Mouse (Mus musculus): ENCODE data around the gene H2-DMb1.
A peak's percentile ranks its signal among the peaks of the same experiment; 100 is the strongest.
"Not testable (repeated sequence)": the region's sequence is repeated elsewhere in the genome, so short reads cannot be mapped to it uniquely, and the experiment has no call there.

H2-DMb1 gene

DNA sequence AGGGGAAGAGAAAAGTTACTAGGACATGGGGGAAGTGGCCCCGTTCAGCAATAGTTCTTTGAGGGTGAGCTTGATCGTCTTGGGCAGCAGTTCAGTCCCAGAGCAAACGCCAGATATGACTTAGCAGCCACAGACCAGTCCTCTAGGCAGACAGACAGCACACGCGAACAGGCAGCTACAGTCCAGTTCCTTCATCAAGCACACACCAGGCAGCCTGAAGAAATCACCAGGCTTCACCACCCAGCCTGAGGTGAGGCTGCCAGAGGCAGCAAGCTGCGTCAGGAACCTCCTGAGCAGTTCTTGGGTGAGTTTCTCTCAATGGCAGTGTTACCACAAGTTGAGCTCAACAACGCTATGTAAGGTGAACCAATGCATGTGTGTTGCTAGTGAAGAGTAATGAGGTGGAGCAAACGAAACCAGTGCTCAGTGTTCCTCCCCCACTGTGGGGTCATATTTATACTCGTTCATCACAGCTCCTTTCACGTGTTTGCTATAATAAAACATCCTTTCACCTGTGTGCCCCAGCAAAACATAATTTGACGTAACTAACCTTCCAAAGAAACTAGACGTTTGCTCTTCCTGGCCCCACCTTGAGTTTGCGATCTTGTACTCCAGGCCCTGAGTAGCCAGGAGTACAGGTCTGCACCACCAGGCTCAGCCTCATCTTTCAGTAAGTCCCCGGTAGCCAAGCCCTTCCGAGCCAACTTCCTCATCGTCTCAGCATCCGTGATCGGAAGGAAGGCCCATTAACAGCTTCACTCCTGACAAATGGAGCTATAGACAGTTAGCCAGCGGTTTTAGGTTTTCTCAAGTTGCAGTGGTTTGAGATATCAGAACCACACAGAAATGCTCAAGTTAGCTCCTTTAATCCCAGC lies 22.6 kb upstream of the H2-DMb1 start:
- DNase-seq (ENCODE audit: low read depth, low spot score) = no peak
- no peaks in the 10 kb centered on the region for H3K36me3 ChIP-seq (ENCODE audit: control insufficient read depth, insufficient read depth, low read length, poor library complexity, severe bottlenecking)
- no peaks in the 10 kb centered on the region for H3K27me3 ChIP-seq (ENCODE audit: control insufficient read depth, insufficient read depth, low read length, poor library complexity, severe bottlenecking)

DNA sequence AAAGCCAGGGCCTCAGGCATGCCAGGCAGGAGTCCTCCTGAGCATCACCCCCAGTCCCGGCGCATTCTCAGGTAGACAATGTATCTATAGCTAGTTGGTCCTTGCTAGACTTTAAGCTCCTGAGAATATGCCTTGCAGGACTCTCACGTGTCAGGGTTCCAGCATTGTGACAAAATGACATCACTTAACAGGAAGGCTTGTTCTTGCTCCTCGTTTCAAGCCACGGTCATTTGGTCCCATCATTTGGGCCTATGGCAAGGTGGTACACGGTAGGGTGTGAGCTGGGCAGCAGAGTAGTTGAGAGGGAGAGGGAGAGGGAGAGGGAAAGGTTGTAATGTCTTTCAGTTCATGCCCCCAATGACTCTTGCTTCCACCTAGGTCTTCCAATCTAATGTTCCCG lies 21.0 kb upstream of the H2-DMb1 start:
- H3K27me3 ChIP-seq (ENCODE audit: control insufficient read depth, insufficient read depth, low read length, poor library complexity, severe bottlenecking) = no peaks in the 10 kb centered on the region
- no peaks in the 10 kb centered on the region for H3K36me3 ChIP-seq (ENCODE audit: control insufficient read depth, insufficient read depth, low read length, poor library complexity, severe bottlenecking)
- DNase-seq (ENCODE audit: low read depth, low spot score) = no peak

DNA sequence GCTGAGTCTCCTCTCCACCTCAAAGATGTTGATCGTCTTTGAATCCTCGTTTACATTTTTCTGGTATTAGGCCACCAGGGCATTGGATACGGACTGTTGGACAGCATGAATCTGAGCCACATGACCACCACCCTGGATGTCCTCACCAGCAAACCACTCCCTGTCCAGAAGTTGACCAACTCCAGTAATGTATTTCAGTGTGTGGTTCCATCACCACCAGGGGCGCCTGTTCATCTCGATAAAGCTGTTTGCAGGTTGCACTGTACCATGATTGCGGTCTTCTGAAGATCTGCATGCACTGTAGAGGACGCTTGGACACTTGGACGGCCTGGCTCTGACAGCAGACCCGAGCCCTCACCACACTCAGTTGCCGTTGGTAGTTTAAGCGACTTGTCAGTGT lies 19.6 kb upstream of the H2-DMb1 start:
- DNase-seq (ENCODE audit: low read depth, low spot score) = peak; percentile 54
- H3K36me3 ChIP-seq (ENCODE audit: control insufficient read depth, insufficient read depth, low read length, poor library complexity, severe bottlenecking) = peaks cover 13% of the 10 kb centered on the region

DNA sequence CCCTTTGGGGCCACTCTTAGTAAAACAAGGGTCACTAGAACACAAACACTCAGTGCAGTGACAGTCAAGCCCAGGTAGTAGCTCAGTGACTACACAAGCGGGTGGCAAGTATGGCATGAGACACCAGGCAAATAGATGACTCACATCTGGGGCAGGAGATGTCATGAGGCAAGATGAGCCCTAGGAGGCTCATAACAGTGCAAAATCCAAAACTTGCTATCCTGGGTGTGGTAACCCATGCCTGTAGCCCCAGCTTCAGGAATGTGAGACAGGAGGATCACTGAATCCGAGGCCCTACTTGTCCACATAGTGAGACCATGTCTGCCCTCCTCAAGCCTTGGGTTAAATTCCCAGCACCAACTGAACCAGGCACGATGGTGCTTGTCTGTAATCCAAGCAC lies 18.4 kb upstream of the H2-DMb1 start:
- DNase-seq (ENCODE audit: low read depth, low spot score) = no peak
- Histone ChIP-seq H3K36me3 (ENCODE audit: control insufficient read depth, insufficient read depth, low read length, poor library complexity, severe bottlenecking) (peaks cover 20% of the 10 kb centered on the region), H3K27me3 (ENCODE audit: control insufficient read depth, insufficient read depth, low read length, poor library complexity, severe bottlenecking) (no peaks in the 10 kb centered on the region)

More for the DNA sequence above, 19.6 kb upstream of the H2-DMb1 start:
- no peaks in the 10 kb centered on the region for H3K27me3 ChIP-seq (ENCODE audit: control insufficient read depth, insufficient read depth, low read length, poor library complexity, severe bottlenecking)

DNA sequence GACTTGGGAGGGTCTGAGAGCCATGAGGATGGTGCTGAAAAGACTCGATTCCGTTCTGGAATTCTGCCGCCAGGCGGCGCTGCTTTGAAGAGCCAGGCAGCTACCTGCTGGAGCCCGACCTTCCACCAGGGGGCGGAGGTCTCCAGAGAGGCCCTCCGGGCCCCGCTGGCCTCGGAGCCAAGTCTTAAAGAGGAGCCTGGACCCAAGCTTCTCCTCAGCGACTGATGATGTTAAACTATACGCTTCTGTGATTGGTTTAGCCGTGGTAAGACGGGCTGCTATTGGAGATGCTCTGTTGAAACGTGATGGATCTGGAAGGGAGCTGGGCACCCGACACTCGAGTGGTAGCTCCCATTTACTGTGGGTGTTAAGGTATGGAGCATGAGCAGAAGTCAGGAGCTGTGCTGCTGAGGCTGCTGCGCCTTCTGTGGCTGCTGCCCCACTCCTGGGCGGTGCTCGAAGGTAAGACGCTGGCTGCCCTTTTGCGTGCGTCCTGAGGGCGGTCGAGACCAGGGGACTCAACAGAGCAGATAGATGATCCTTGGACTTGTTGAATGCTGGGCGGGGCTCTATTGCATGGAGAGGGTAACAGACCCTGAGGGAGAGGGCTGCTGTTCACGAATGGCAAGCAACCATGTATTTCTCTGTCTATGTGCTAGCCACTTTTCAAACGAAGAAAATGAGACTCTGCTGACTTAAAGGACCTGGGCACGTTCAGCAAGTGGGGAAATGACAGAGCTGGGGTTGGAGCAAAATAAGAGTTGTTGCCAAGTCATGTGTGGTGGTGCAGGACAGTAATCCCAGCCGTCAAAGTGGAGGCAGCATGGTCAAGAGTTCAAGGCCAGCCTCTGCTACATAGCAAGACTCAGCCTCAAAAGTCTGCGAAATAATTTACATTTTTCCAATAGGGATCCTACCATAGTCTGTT lies 17.3 kb upstream of the H2-DMb1 start:
- H3K27me3 ChIP-seq (ENCODE audit: control insufficient read depth, insufficient read depth, low read length, poor library complexity, severe bottlenecking) = no peaks in the 10 kb centered on the region
- peaks cover 24% of the 10 kb centered on the region for H3K36me3 ChIP-seq (ENCODE audit: control insufficient read depth, insufficient read depth, low read length, poor library complexity, severe bottlenecking)
- peak; percentile 100 for DNase-seq (ENCODE audit: low read depth, low spot score)

DNA sequence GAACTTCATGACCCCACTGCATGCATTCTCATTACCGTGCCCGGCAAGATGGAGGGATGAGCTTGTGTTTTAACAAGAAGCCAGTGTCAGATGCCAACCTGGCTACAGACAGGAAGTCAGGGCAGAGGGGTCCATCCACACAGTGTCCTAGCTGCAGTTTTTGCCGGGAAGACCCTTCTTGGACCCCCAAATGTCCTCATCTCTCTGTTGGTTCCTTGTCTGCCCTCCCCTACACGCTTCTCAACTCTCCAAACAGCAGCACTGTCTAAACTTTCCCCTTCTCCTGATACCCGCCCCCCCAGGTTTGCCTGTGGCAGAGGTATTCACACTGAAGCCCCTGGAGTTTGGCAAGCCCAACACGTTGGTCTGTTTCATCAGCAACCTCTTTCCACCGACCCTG lies 15.3 kb upstream of the H2-DMb1 start:
- Histone ChIP-seq H3K36me3 (ENCODE audit: control insufficient read depth, insufficient read depth, low read length, poor library complexity, severe bottlenecking) (peaks cover 24% of the 10 kb centered on the region), H3K27me3 (ENCODE audit: control insufficient read depth, insufficient read depth, low read length, poor library complexity, severe bottlenecking) (no peaks in the 10 kb centered on the region)
- no peak for DNase-seq (ENCODE audit: low read depth, low spot score)

DNA sequence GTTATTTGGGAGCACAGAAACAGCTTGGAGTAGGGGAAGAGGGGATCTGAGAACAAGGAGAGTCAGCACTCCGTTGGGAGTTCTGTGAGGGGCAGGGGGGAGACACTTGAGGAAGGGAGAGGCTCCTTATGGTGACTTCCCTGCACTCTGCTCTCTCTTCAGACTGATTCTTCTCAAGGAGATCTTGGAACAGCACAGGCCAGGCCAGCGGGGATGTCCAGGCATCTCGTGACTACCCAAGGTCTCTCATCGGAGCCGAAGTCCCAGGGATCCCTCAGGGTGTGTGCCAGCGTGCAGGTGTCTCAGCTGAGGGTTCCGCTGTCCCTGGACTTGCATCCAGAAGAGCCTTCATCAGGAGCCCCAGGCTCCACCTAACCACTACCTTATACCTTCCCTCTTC lies 14.2 kb upstream of the H2-DMb1 start:
- no peaks in the 10 kb centered on the region for H3K27me3 ChIP-seq (ENCODE audit: control insufficient read depth, insufficient read depth, low read length, poor library complexity, severe bottlenecking)
- DNase-seq (ENCODE audit: low read depth, low spot score) = no peak
- peaks cover 24% of the 10 kb centered on the region for H3K36me3 ChIP-seq (ENCODE audit: control insufficient read depth, insufficient read depth, low read length, poor library complexity, severe bottlenecking)

DNA sequence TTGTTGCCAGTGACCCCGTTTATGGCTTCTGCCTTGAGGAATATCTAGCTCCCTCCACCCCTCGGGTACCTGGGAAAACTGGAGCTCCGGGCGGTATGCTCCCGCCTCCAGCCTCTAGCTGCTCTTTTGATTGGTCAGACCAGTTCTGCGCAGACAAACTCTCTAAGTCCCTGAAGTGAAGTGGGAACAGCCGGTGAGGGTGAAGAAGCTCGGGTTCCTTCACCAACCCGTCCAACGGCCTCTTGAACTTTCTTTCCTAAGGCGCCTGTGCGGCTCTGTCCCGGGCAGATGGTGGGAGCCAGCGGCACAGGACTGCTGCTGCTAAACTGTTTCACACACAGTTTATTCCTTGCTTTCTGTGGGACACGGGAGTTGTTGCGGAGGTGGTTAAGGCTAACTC lies 13.5 kb upstream of the H2-DMb1 start:
- H3K36me3 ChIP-seq (ENCODE audit: control insufficient read depth, insufficient read depth, low read length, poor library complexity, severe bottlenecking) = peaks cover 24% of the 10 kb centered on the region
- DNase-seq (ENCODE audit: low read depth, low spot score) = no peak
- H3K27me3 ChIP-seq (ENCODE audit: control insufficient read depth, insufficient read depth, low read length, poor library complexity, severe bottlenecking) = no peaks in the 10 kb centered on the region

DNA sequence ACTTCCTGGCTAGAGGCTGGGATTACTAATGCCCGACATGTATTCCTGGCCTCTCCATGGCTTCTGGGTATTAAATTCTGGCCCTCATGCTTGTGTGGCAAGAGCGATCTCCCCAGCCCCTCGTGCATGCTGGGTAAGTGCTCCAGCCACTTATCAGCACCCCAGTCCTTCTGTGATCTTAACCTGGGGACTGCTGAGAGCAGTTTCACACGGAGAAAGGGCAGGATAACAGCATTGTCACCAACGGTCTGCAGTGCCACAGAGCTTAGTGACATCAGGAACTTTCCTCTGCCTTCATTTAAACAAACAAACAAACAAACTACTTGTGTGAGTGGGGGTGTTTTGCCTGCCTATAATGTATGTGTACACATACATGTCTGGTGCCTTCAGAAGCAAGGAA lies 12.6 kb upstream of the H2-DMb1 start:
- Histone ChIP-seq H3K27me3 (ENCODE audit: control insufficient read depth, insufficient read depth, low read length, poor library complexity, severe bottlenecking) (no peaks in the 10 kb centered on the region), H3K36me3 (ENCODE audit: control insufficient read depth, insufficient read depth, low read length, poor library complexity, severe bottlenecking) (peaks cover 24% of the 10 kb centered on the region)
- no peak for DNase-seq (ENCODE audit: low read depth, low spot score)

DNA sequence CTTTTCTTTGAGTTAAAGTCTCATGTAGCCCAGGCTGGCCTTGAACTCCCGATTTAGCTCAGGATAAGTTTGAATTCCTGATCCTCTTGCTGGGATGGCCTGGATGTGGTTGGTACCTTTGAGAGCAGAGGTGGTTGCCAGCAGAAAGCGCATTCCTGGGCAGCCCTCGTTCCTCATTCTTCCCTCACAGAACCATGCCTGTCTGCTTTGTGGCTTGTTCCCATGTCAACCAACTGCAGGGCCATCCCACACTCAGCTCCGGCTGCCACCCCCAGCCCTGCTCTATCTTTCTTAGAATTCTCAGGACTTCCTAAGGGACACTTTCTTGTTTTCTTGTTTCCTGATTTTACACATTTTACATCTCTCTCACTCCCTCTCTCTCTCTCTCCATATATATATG lies 11.4 kb upstream of the H2-DMb1 start:
- no peak for DNase-seq (ENCODE audit: low read depth, low spot score)
- H3K36me3 ChIP-seq (ENCODE audit: control insufficient read depth, insufficient read depth, low read length, poor library complexity, severe bottlenecking) = peaks cover 24% of the 10 kb centered on the region
- H3K27me3 ChIP-seq (ENCODE audit: control insufficient read depth, insufficient read depth, low read length, poor library complexity, severe bottlenecking) = no peaks in the 10 kb centered on the region

DNA sequence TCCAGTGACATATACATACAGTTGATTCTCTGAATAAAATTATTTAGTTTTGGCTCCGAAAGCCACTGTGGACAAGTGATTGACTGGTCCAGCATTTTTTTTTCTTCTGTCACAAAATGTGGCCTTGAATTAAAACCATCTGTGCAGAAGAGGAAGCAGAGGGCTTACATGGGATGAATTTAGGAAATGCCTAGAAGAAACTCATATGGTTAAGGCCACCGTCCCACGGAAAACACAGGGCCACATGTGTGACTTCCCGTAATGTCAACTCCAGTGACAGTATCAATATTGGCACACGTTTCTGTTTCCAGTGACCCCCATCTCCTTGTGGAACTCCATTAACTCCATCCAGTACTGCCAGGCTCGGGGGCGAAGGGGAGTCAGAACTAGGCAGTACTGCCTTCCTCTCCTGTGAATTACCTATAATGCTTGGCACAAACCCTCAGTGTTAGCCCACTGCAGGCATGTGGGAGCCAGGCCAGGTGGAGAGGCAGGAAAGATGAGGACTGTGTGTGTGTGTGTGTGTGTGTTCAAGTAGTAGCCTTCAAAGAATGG lies 10.3 kb upstream of the H2-DMb1 start:
- no peak for DNase-seq (ENCODE audit: low read depth, low spot score)
- H3K27me3 ChIP-seq (ENCODE audit: control insufficient read depth, insufficient read depth, low read length, poor library complexity, severe bottlenecking) = no peaks in the 10 kb centered on the region
- peaks cover 23% of the 10 kb centered on the region for H3K36me3 ChIP-seq (ENCODE audit: control insufficient read depth, insufficient read depth, low read length, poor library complexity, severe bottlenecking)

DNA sequence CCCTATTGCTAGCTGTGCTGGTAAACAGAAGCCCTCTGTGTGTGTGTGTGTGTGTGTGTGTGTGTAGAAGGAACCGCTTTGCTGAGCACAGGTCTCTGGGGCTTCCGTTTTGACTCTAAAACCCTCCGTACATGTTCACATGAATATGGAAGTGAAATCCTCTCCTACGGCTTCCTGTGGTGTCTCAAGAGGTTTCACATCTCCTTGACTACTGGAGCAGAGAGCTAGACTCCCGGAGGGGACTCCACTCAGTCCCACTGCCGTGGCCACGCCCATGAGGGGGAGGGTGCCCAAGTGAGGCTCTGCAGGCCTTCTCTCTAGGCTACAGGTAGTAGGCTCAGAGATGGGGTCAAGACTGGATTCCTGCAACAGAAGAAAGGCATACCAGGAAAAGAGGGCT lies 9.8 kb upstream of the H2-DMb1 start, which contains the start of gene H2-DMb2:
Gene H2-DMb2, plus strand, starts transcription at position 275 of the 400 bp plus-strand sequence.
- Histone ChIP-seq H3K36me3 (ENCODE audit: control insufficient read depth, insufficient read depth, low read length, poor library complexity, severe bottlenecking) (peaks cover 23% of the 10 kb centered on the region), H3K27me3 (ENCODE audit: control insufficient read depth, insufficient read depth, low read length, poor library complexity, severe bottlenecking) (no peaks in the 10 kb centered on the region)
- DNase-seq (ENCODE audit: low read depth, low spot score) = peak; percentile 98

DNA sequence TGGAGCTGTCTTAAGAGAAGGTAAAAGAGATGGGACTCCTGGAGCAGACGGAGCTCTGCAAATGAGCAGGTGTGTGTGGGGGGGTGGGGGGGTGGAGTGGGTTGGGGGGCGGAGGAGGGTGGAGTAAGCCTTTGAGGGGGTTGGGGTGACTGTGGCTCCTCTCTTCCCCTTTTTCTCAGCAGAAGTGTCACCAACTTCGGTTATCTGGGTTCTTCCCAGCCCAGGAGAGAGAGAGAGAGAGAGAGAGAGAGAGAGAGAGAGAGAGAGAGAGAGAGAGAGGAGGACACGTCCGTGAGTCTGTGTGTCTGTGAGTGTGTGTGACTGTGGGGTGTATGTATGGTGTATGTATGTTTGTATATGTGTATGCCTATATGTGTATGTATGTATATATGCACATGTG lies 9.4 kb upstream of the H2-DMb1 start:
- Histone ChIP-seq H3K27me3 (ENCODE audit: control insufficient read depth, insufficient read depth, low read length, poor library complexity, severe bottlenecking) (no peaks in the 10 kb centered on the region), H3K36me3 (ENCODE audit: control insufficient read depth, insufficient read depth, low read length, poor library complexity, severe bottlenecking) (peaks cover 21% of the 10 kb centered on the region)
- no peak for DNase-seq (ENCODE audit: low read depth, low spot score)

DNA sequence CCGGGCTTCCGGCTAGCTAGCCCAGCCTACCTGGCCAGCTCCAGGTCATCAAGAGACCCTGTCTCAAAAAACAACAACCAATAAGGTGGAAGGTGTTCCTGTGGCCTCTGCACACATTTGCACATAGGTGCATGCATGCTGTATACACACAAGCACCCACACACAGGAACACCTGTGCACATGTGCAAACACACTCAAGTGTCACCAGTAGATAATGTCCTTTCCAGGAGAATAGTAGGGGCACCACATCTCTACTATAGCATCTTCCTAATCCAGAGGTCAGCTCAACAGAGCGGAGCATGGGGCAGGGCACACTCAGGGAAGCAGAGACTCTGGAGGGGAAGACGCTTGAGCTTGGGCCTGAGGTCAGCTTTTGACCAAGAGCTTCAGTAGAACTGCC lies 8.7 kb upstream of the H2-DMb1 start:
- H3K36me3 ChIP-seq (ENCODE audit: control insufficient read depth, insufficient read depth, low read length, poor library complexity, severe bottlenecking) = peaks cover 20% of the 10 kb centered on the region
- DNase-seq (ENCODE audit: low read depth, low spot score); H3K27me3 ChIP-seq (ENCODE audit: control insufficient read depth, insufficient read depth, low read length, poor library complexity, severe bottlenecking): not testable (repeated sequence)

DNA sequence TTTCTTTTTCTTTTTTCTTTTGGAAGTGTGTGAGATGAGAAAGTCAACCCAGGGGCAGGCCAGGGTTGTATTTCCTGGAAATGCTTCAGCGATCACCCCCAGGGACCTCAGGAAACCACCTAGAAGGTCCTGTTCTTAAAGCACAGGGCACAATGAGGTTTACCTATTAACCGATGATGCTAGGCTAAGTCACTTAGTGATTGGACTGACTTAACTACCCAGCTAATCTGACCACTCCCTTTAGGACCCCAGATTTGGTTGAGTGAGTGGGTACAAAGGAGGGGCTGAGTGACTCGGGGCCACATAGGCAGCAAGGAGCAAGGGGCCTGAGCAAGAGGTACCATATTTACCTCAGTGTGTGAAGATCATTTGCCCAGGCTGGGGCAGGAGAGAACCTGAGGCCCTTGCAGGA lies 7.9 kb upstream of the H2-DMb1 start:
- Histone ChIP-seq H3K36me3 (ENCODE audit: control insufficient read depth, insufficient read depth, low read length, poor library complexity, severe bottlenecking) (peaks cover 14% of the 10 kb centered on the region), H3K27me3 (ENCODE audit: control insufficient read depth, insufficient read depth, low read length, poor library complexity, severe bottlenecking) (no peaks in the 10 kb centered on the region)
- peak; percentile 99 for DNase-seq (ENCODE audit: low read depth, low spot score)

Measured in splenic B cell, adult 2 months (primary cell).